Mouse (Mus musculus) thymus, adult 2 months (tissue): ENCODE measurements at regions not wholly inside any gene's neighbourhood (a gene's known extent, or its start where the extent isn't known, plus 50 kb on each side); places are given as distances from the start of the nearest gene placed in this dataset.

Source experiments
- CTCF ChIP-seq: fragments of 200-500 bp; IDR thresholded peaks from 2 replicates; pipeline ENCODE4 v1.5.1; 2012; ENCODE audit warnings: mild to moderate bottlenecking, control low read depth, low read length, moderate library complexity, borderline replicate concordance; ENCODE audit not compliant: control insufficient read depth, poor library complexity, insufficient read depth; ENCODE audit errors: extremely low read depth
- POLR2A ChIP-seq: fragments of 200-500 bp; IDR thresholded peaks from 2 replicates; pipeline ENCODE4 v1.6.1; 2012; ENCODE audit warnings: mild to moderate bottlenecking, low read length, control low read depth, moderate library complexity; ENCODE audit not compliant: control insufficient read depth, poor library complexity, insufficient read depth; ENCODE audit errors: extremely low read depth

DNA sequence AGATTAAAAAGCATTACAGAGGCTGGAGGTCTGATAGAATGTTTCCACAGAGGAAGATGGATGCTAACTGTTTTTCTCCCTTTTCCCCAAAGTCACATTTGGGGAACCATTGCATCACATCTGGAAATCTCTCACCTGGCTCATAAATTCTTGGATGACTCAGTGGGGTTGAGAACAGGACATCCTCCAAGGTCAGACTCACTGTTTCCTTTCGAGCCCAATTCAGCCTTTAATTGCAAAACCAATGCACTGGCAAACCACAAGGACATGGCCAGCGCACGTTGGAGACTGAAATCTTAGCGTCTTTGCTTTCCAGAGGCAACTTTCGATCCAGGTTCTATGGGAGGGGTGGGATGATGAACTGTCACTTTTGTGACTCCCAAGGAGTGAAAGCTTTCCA, 184.5 kb upstream of the Trib2 start:
- TF ChIP-seq CTCF: no peak
- TF ChIP-seq POLR2A: no peak
